In genomic region chr10:81598342-81598741, GRCm38 (mm10) we compare ENCODE assay signal across 25 mouse cellular contexts. TPM values are rescaled to one million over a fixed set of nuclear protein-coding genes. Genes with fewer than 3 reads are reported as not detected.
A peak's percentile ranks its signal among the peaks of the same experiment; 100 is the strongest.
DNase-seq lines count a peak whose midpoint lies in the region; ATAC-seq and TF ChIP-seq lines count a peak whose summit lies in the region.
"Had no signal": no experiment of that assay in that cellular context is flagged by ENCODE, and none has a peak within 500 bp of the region (broad histone marks: within the 10 kb centered on the region; RNA-seq: fewer than 3 reads in every experiment).

No protein-coding gene starts in this region.

- H3K4me2 ChIP-seq in kidney, embryonic 16.5 days (replicated peaks; ENCODE audit: low read depth, low read length), result no peak overlapping the region
- H3K4me2 ChIP-seq: forebrain, embryonic 15.5 days; hindbrain, embryonic 13.5 days; liver, embryonic 13.5 days; midbrain, embryonic 11.5 days had no signal

- H3K36me3 ChIP-seq in kidney, embryonic 16.5 days (ENCODE audit: insufficient read depth, low read length), result no peaks in the 10 kb centered on the region
- no peaks in the 10 kb centered on the region for H3K36me3 ChIP-seq in thymus, adult 2 months (ENCODE audit: control insufficient read depth, insufficient read depth, low read length)
- H3K36me3 ChIP-seq: forebrain, embryonic 10.5 days; forebrain, embryonic 15.5 days; hindbrain, embryonic 13.5 days; liver, embryonic 13.5 days had no signal

- no peak for TF ChIP-seq CTCF in thymus, adult 2 months (IDR thresholded peaks at IDR 0.05; ENCODE audit: borderline replicate concordance, control insufficient read depth, extremely low read depth, insufficient read depth, low read length, poor library complexity)

- peak overlapping the region; percentile 92; the same call in 1 of the 2 replicates for H3K27ac ChIP-seq in kidney, embryonic 16.5 days (ENCODE audit: low read length)
- H3K27ac ChIP-seq in thymus, adult 2 months (ENCODE audit: control insufficient read depth, insufficient read depth, low read length), result peak overlapping the region; percentile 36; the same call in 1 of the 2 replicates
- H3K27ac ChIP-seq: forebrain, embryonic 15.5 days; hindbrain, embryonic 13.5 days; layer of hippocampus, adult 2 months; left cerebral cortex, adult 2 months; liver, embryonic 13.5 days had no signal

- 40% methylated on average over 3 of the region's 3 CpGs for WGBS in kidney, embryonic 16.5 days
- WGBS in thymus, adult 2 months, result 42% methylated on average over 3 of the region's 3 CpGs

- no peak for TF ChIP-seq POLR2A in thymus, adult 2 months (IDR thresholded peaks at IDR 0.05; ENCODE audit: control insufficient read depth, extremely low read depth, insufficient read depth, low read length, poor library complexity)

- no peak for ATAC-seq in kidney, embryonic 16.5 days (ENCODE audit: low FRiP score, low TSS enrichment)
- ATAC-seq in megakaryocyte, adult 5-6 weeks (ENCODE audit: poor library complexity, severe bottlenecking), result no peak
- ATAC-seq: forebrain, embryonic 15.5 days; intestine, postnatal 0 days; midbrain, embryonic 16.5 days; Patski had no signal

- no peak overlapping the region for H3K9ac ChIP-seq in kidney, embryonic 16.5 days (replicated peaks; ENCODE audit: low read length)
- H3K9ac ChIP-seq: forebrain, embryonic 15.5 days; hindbrain, embryonic 13.5 days; liver, embryonic 13.5 days; lung, embryonic 14.5 days had no signal

- 0 out of 2 replicates have a peak, but pooled peaks cover 3% of the 10 kb centered on the region for H3K27me3 ChIP-seq in kidney, embryonic 16.5 days (ENCODE audit: insufficient read depth, low read length)
- H3K27me3 ChIP-seq in thymus, adult 2 months (ENCODE audit: control insufficient read depth, insufficient read depth, low read length), result no peaks in the 10 kb centered on the region
- H3K27me3 ChIP-seq: Patski had no signal

- peaks cover 73% of the 10 kb centered on the region for H3K4me1 ChIP-seq in kidney, embryonic 16.5 days (ENCODE audit: insufficient read depth, low read length)
- H3K4me1 ChIP-seq in thymus, adult 2 months (replicated peaks; ENCODE audit: control insufficient read depth, insufficient read depth, low read length), result peaks cover 69% of the 10 kb centered on the region

- peak; percentile 81 for DNase-seq in heart, adult 11 months
- DNase-seq in heart, postnatal 4 days, result no peak
- DNase-seq in kidney, adult 18-20 months, result no peak
- no peak for DNase-seq in thymus, adult 2 months
- DNase-seq in thymus, postnatal 0 days (ENCODE audit: low spot score), result no peak
- DNase-seq: adrenal gland, postnatal 10 days; cerebellum, postnatal 25 days; gastrocnemius, postnatal 36 days; heart, postnatal 36 days; kidney, postnatal 25 days; liver, embryonic 13.5 days; lung, embryonic 14.5 days; spleen, adult 18-20 months; thymus, postnatal 14 days had no signal

- no peaks in the 10 kb centered on the region for H3K9me3 ChIP-seq in kidney, embryonic 16.5 days (ENCODE audit: low read length)
- H3K9me3 ChIP-seq: forebrain, embryonic 10.5 days; forebrain, embryonic 15.5 days; hindbrain, embryonic 13.5 days; liver, embryonic 13.5 days had no signal

- H3K4me3 ChIP-seq in kidney, embryonic 16.5 days (ENCODE audit: low read length), result no peak overlapping the region
- H3K4me3 ChIP-seq in thymus, adult 2 months (ENCODE audit: control insufficient read depth, insufficient read depth, low read length), result no peak overlapping the region
- H3K4me3 ChIP-seq: forebrain, embryonic 15.5 days; hindbrain, embryonic 13.5 days; layer of hippocampus, adult 2 months; left cerebral cortex, adult 2 months; liver, embryonic 13.5 days had no signal

RNA-seq across cellular contexts. Expression of gene Tle6, which starts 2.5 kb away (rescaled TPM):
- 10 to 100 TPM in 1 of 2 experiments, 1 to 10 TPM in 1; 7.2 to 10.6 TPM for total RNA-seq in heart, postnatal 4 days (2021)
- 18.5 and 22.8 TPM in 2 replicates for polyA plus RNA-seq in kidney, embryonic 16.5 days (2015; fragmentation: Nextera tagmentation; extraction: Ambion mirVana)
- 22.5 and 28.8 TPM in 2 replicates for polyA plus RNA-seq in thymus, adult 2 months (2012; rRNA removed)
- polyA plus RNA-seq in thymus, postnatal 0 days (2015; fragmentation: Nextera tagmentation; extraction: Ambion mirVana), result 3.7 and 4.8 TPM in 2 replicates
- 1.9 and 8.9 TPM in 2 replicates for total RNA-seq in megakaryocyte, adult 5-6 weeks (2015)
- 6.5 and 11.4 TPM in 2 replicates for total RNA-seq in megakaryocyte, adult 5-6 weeks (2017)

RNA-seq across cellular contexts. Expression of gene BC025920, which starts 7.7 kb away (rescaled TPM):
- 1 to 10 TPM; 1.2 to 1.3 TPM for total RNA-seq in heart, postnatal 4 days (2021)
- 0.66 and 0.82 TPM in 2 replicates for polyA plus RNA-seq in kidney, embryonic 16.5 days (2015; fragmentation: Nextera tagmentation; extraction: Ambion mirVana)
- 2.8 and 3.3 TPM in 2 replicates for polyA plus RNA-seq in thymus, adult 2 months (2012; rRNA removed)
- polyA plus RNA-seq in thymus, postnatal 0 days (2015; fragmentation: Nextera tagmentation; extraction: Ambion mirVana), result 0.85 and 0.98 TPM in 2 replicates
- 1.7 and 2.0 TPM in 2 replicates for total RNA-seq in megakaryocyte, adult 5-6 weeks (2015)
- total RNA-seq in megakaryocyte, adult 5-6 weeks (2017), result 2.3 and 2.4 TPM in 2 replicates

RNA-seq across cellular contexts. Expression of gene Tle2, which starts 24.0 kb away (rescaled TPM):
- total RNA-seq in heart, postnatal 4 days (2021), result 10 to 100 TPM; 15.3 to 17.1 TPM
- 41.0 and 52.0 TPM in 2 replicates for polyA plus RNA-seq in kidney, embryonic 16.5 days (2015; fragmentation: Nextera tagmentation; extraction: Ambion mirVana)
- 100 and 115 TPM in 2 replicates for polyA plus RNA-seq in thymus, adult 2 months (2012; rRNA removed)
- polyA plus RNA-seq in thymus, postnatal 0 days (2015; fragmentation: Nextera tagmentation; extraction: Ambion mirVana), result 2.4 and 2.9 TPM in 2 replicates
- 1.1 and 3.3 TPM in 2 replicates for total RNA-seq in megakaryocyte, adult 5-6 weeks (2015)
- total RNA-seq in megakaryocyte, adult 5-6 weeks (2017), result 0.51 and 1.8 TPM in 2 replicates

RNA-seq across cellular contexts. Expression of gene Sirt6, which starts 29.3 kb away (rescaled TPM):
- total RNA-seq in heart, postnatal 4 days (2021), result 10 to 100 TPM; 16.8 to 17.0 TPM
- 41.8 and 48.4 TPM in 2 replicates for polyA plus RNA-seq in kidney, embryonic 16.5 days (2015; fragmentation: Nextera tagmentation; extraction: Ambion mirVana)
- polyA plus RNA-seq in thymus, adult 2 months (2012; rRNA removed), result 81.9 and 84.7 TPM in 2 replicates
- 26.7 and 31.3 TPM in 2 replicates for polyA plus RNA-seq in thymus, postnatal 0 days (2015; fragmentation: Nextera tagmentation; extraction: Ambion mirVana)
- total RNA-seq in megakaryocyte, adult 5-6 weeks (2015), result 6.3 and 8.0 TPM in 2 replicates
- total RNA-seq in megakaryocyte, adult 5-6 weeks (2017), result 2.5 and 6.4 TPM in 2 replicates

RNA-seq across cellular contexts. Expression of gene Ankrd24, which starts 30.0 kb away (rescaled TPM):
- total RNA-seq in heart, postnatal 4 days (2021), result 10 to 100 TPM; 14.5 to 16.0 TPM
- 16.0 and 17.6 TPM in 2 replicates for polyA plus RNA-seq in kidney, embryonic 16.5 days (2015; fragmentation: Nextera tagmentation; extraction: Ambion mirVana)
- 16.3 and 19.1 TPM in 2 replicates for polyA plus RNA-seq in thymus, adult 2 months (2012; rRNA removed)
- 2.2 and 2.3 TPM in 2 replicates for polyA plus RNA-seq in thymus, postnatal 0 days (2015; fragmentation: Nextera tagmentation; extraction: Ambion mirVana)
- total RNA-seq in megakaryocyte, adult 5-6 weeks (2015), result 1.0 and 1.1 TPM in 2 replicates
- total RNA-seq in megakaryocyte, adult 5-6 weeks (2017), result 1.7 and 1.8 TPM in 2 replicates

Comparison
In these comparisons a context has a peak if more than half of its experiments do, and no peak if none do; other contexts are left out.
1. RNA of gene Tle2, which starts 24.0 kb away (polyA plus RNA-seq): 100 to 115 TPM in thymus, adult 2 months and 41.0 to 52.0 TPM in kidney, embryonic 16.5 days; 2.4 to 2.9 TPM in thymus, postnatal 0 days; every median in the first group is over 10 times any median in the second.